Mouse (Mus musculus) heart, postnatal 25 days (tissue): ENCODE data around the gene Rpl32. TPM values are rescaled to one million over a fixed set of nuclear protein-coding genes. Genes with fewer than 3 reads are reported as not detected.
A peak's percentile ranks its signal among the peaks of the same experiment; 100 is the strongest.

Source experiments
- DNase-seq: peaks from one replicate; pipeline ENCODE4 v3.0.0; 2022; ENCODE audit warnings: low spot score
- intact Hi-C: fragments of 180-260 bp; cut with DNase I; formaldehyde crosslinking; loops from one replicate; pipeline ENCODE4 v1.15.1; 2025
- microRNA-seq: library from miRNA; unstranded; fragments of <30 nt; microRNA quantifications from one replicate; pipeline ENCODE4 v1.2.0, GENCODE M21; 2022
- total RNA-seq, 2 experiments: library from RNA; stranded (reverse); gene quantifications; 2 replicates each; pipeline ENCODE4 v1.2.3; 2021

Rpl32 gene
- total RNA-seq, 2 experiments from 2014 or later, result 575 to 621 TPM

DNA sequence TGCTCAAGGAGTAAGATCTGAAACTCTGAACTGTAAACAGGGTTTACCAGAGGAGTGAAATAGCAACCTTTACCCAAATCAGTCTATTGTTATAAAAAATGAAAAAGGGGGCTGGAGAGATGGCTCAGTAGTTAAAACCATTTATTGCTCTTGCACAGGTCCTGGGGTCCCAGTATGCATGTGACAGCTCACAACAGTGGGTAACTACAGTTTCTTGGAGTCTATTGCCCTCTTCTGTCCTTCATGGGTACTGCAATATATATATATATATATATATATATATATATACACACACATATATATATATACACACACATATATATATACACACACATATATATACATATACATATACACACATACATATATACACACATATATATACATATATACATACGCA lies 35.9 kb downstream of the Rpl32 start:
- intact Hi-C loops, result no loop called here
- no peak for DNase-seq

DNA sequence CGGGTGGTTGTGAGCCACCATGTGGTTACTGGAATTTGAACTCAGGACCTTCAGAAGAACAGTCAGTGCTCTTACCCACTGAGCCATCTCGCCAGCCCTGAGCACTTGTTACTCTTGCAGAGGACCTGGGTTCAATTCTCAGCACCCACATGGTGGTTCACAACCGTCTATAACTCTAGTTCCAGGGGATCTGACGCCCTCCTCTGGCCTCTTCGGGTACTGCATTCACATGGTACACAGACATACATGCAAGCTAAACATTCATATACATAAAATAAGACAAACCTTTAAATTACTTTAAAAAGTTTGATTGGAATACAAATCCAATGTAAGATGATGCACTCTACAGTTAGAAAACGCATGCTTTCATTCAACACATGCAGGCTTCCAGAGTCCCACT lies 36.3 kb downstream of the Rpl32 start:
- DNase-seq, result no peak
- intact Hi-C loops, result no loop called here

DNA sequence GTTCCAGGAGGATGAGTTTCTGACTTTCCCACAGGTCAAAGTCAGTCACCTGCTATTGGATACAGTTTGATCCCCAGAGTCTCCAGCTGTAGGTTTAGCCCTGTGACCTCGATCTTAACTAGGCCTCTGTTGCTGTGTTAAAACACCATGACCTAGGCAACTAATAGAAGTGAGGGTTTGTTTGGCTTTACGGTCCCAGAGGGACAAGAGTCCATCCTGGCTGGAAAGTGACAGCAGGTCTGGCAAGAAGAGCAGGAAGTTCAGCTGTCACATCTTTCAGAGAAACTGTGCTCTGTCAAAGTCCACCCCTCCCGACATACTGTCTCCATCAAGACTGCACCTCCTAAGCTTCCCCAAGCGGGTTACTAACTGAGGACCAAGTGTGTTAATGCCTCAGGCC lies 37.7 kb downstream of the Rpl32 start:
- intact Hi-C loops, result loop anchor here (2.0 kb wide), 1 partner anchor 42 kb away; no protein-coding TSS in a partner anchor
- DNase-seq, result no peak

DNA sequence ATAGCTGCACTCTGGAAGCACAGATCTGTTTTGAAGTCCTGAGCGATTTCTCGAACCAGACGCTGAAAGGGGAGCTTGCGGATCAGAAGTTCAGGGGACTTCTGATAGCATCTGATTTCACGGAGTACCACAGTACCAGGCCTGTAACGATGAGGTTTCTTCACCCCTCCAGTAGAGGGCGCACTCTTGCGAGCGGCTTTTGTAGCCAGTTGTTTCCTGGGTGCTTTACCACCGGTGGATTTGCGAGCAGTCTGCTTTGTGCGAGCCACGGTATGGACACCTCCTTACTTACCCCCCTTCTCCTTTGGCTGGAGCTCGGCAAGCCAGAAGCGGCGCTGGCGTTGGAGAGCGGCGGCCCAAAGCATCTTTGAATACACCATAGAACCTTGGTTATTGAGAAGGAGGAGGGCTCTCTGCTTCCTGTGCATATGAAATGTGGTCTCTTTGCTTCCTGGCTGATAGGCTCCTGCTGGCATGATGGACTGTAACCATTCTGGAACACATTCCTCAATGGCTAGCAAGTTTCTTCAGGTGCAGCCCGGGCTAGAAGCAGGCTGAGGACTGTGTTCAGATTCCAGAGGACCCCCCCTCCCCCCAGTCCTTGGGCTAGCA lies 38.4 kb downstream of the Rpl32 start:
- intact Hi-C loops, result loop anchor here (2.0 kb wide), 1 partner anchor 41 kb away; no protein-coding TSS in a partner anchor
- DNase-seq, result no peak

DNA sequence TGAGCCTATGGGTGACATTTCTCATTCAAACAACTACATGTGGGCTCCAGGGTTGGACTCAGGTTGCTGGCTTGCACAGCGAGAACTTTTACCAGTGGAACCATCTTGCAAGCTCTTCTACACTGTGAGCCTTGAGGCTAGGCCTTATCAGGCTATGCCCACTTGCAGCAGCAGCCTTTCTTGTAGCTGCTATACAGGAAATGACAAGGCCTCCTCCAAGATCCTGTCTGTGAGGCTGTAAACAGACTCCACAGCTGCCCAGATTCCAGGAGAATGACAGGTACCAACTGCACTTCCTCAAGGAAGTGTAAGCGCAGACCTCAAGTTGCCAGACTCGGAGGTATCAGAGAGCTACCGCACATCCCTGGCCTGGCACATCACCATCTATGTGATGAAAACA lies 40.3 kb downstream of the Rpl32 start:
- intact Hi-C loops, result no loop called here
- no peak for DNase-seq

DNA sequence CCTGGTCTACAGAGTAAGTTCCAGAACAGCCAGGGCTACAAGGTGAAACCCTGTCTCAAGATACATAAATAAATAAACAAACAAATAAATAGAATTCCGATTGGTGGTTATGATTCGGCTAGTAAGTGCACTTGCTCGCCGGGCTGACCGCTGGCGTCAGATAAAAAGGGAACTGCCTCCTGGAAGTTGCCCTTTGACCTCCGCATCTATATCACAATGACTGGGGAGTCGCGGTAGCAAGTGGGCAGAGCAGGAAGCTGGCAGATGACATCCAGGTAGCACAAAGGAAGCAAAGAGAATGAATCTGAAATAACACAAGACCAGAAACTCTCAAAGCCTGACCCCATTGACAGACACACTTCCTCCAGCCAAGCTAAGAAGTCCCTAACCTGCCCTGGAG lies 41.2 kb downstream of the Rpl32 start:
- no peak for DNase-seq
- intact Hi-C loops, result no loop called here

DNA sequence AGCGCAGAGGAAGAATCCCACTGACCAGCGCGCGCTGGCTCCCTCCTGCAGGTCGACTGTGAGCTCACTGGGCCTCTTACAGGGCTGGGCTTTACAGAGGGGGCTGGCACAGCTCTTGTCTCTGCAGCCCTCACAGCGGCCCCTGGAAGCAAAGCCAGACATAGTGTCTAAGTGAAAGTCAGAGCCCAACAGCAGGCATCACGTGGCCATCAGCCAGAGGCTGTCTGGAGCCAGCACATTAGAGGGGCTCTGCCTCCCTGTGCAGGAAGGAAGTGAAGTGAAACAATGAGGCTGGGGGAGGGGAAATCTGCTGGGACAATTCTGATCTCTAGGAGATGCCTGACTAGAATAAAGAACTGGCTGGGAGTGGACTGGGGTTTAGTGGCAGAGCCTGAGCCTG lies 44.4 kb downstream of the Rpl32 start:
- intact Hi-C loops, result no loop called here
- DNase-seq, result peak; percentile 46

DNA sequence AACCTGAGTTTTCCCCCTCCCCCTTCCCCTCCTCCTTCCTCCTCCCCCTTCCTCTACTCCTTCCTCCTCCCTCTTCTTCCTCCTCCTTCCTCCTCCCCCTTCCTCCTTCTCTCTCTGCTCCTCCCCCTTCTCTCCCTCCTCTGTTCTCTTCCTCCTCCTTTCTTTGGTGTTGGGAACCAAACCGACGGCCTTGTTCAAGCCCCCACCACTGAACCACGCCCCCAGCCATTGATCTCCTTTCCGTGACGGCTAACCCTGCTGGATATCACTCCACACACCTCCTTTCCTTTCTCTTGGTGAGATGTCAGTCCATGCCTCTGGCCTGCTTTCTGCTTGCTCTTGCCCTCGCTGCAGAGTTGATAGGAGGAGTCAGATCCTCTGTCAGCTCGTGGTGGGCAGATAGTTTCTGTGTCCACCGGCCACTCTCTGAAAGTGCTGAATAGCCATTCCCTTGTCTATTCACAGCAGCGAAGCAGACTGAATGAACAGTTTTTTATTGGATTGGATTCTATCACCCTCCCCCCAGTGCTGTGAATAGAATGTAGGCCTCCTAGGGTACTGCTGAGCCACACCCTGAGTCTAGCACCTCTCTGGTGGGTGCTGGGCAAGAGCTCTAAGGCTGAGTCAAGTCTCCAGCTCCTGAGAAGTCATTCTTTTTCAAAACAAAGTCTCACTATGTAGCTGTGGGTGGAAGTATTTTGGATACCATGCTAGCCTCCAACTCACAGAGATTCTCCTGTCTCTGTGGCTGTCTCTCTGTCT lies 46.4 kb downstream of the Rpl32 start, which contains the start of gene Tmem40:
Gene Tmem40 (minus strand): TSS at position 416 of the 762 bp plus-strand sequence.
- intact Hi-C loops, result no loop called here
- DNase-seq, result no peak

DNA sequence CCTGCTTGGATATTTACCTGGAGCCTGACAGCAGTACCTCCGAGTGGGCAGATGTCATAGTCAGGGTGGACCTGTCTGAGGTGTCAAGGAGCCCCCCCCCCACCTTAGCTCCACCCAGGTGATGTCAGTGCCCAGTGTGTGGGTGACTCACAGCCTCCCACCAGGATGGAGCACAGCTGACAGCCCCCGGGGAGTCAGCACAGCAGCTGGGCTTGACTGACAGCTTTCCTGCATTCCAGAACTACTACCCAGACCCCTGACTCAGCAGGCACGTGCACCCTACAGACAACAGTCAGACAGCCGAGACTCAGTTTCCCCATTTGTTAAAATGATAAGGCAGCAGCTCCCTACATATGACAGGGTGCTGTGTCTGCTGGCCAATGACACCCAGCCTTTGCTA lies 47.6 kb downstream of the Rpl32 start:
- intact Hi-C loops, result no loop called here
- no peak for DNase-seq

DNA sequence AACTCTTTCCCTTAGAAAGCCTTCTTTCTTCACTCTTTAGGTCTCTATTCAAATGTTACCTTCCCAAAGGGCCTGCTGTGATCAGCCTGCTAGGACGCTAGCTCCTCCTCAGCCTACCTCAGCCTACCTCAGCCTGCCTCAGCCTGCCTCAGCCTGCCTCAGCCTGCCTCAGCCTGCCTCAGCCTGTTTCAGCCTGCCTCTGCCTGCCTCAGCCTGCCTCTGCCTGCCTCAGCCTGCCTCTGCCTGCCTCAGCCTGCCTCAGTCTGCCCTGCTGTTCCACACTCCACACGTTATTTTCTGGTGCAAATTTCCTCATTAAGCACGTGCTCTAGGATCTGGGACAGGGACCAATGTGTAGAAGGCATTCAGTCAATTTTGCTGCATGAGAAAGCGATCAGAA lies 48.4 kb downstream of the Rpl32 start:
- intact Hi-C loops, result no loop called here
- no peak for DNase-seq

DNA sequence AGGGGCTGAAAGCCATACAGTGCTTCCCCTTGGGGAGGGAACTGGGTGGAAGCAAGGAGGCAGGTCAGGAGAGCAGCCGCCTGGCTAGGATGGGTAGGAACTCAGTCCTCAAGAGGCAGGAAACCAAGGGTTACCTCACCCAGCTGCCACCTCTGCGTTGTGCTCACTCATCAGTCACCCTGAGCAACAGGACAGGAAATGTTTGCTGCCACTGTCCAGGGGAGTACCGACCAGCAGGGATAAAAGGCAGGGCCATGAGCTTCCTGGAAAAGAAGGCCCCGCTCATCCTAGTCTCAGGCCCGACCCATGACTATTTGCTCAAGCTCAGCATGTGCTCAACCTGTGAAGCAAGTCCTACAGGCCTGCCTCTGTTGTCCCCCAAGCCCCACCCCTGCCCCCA lies 49.1 kb downstream of the Rpl32 start:
- intact Hi-C loops, result no loop called here
- no peak for DNase-seq

DNA sequence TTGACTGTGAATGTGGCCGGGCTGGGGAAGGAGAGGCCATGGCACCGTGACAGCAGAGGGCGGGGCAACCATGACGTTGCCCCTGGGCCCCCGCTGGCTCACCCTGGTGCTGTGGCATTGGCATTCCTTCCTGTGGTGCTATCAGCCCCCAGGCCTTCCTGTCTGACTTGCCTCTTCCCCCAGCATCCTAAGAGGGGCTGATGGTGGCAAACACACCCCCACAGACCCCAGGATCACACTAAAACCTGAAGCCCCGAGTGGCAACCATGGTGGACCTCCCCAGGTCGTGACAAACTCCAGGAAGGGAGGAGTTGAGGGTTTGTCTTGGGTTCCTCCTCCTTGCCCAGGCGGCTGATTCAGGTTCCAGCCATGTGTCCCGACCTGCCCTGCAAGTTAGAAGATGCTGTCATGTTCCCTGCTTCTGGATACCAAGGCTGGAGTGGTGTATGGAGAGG lies 49.5 kb downstream of the Rpl32 start:
- DNase-seq, result no peak
- intact Hi-C loops, result no loop called here

DNA sequence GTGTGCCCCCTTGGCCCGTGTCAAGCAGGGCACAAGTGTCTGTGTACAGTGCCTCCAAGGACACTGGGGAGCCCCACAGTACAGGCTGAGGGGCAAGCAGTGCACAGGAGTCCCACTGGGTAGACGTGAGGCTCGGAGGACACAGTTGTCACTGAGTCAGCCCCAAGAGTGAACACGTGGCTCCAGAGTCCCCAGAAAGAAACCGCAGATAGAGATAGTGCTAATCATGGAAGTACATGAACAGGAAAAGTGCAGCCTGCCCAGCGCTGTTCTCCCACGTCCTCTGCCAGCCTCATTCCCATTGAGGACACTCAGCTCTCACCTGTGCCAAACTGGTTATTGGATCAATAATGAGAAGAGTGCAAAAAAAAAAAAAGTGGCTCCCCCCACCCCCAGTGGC lies 53.0 kb downstream of the Rpl32 start:
- DNase-seq, result no peak
- intact Hi-C loops, result no loop called here

Small RNAs within 50 kb of the gene (microRNA-seq; reads per million reads assigned to microRNA genes)
- not detected for gene Mir7660

Other genes starting within 250 kb of the Rpl32 start
- gene Mkrn2os, start 216.2 kb downstream of the Rpl32 start, total RNA-seq, result under 1 TPM; 0.36 to 0.57 TPM
- gene Mkrn2, start 206.8 kb downstream of the Rpl32 start, total RNA-seq, result 10 to 100 TPM; 39.0 to 42.8 TPM
- gene Raf1, start 132.1 kb downstream of the Rpl32 start, total RNA-seq, result 100 to 1,000 TPM in 1 of 2 experiments, 10 to 100 TPM in 1; 98.8 to 100 TPM
- 1 to 10 TPM in 1 of 2 experiments, not detected in 1; 1.0 TPM for gene Tmem40, start 46.3 kb downstream of the Rpl32 start, total RNA-seq
- gene Cand2, start 34.2 kb downstream of the Rpl32 start, total RNA-seq, result 10 to 100 TPM; 72.5 to 74.4 TPM
- gene Efcab12, start 29.7 kb upstream of the Rpl32 start, total RNA-seq, result under 1 TPM; 0.39 to 0.49 TPM
- 1 to 10 TPM in 1 of 2 experiments, under 1 TPM in 1; 0.95 to 1.2 TPM for gene Mbd4, start 44.6 kb upstream of the Rpl32 start, total RNA-seq
- gene Ift122, start 44.7 kb upstream of the Rpl32 start, total RNA-seq, result 10 to 100 TPM; 11.4 to 11.7 TPM
- gene Rho, start 123.0 kb upstream of the Rpl32 start, total RNA-seq, result under 1 TPM; 0.18 to 0.34 TPM
- not detected for gene H1foo, start 136.2 kb upstream of the Rpl32 start, total RNA-seq
- 10 to 100 TPM; 79.7 to 91.8 TPM for gene Plxnd1, start 186.3 kb upstream of the Rpl32 start, total RNA-seq